Mouse (Mus musculus): ENCODE measurements around the gene Pbx4. TPM values are rescaled to one million over a fixed set of nuclear protein-coding genes. Genes with fewer than 3 reads are reported as not detected.

The Pbx4 gene
- under 1 TPM in 2 of 4 experiments, not detected in 2; 0.29 to 1.00 TPM for total RNA-seq (2022)

DNA sequence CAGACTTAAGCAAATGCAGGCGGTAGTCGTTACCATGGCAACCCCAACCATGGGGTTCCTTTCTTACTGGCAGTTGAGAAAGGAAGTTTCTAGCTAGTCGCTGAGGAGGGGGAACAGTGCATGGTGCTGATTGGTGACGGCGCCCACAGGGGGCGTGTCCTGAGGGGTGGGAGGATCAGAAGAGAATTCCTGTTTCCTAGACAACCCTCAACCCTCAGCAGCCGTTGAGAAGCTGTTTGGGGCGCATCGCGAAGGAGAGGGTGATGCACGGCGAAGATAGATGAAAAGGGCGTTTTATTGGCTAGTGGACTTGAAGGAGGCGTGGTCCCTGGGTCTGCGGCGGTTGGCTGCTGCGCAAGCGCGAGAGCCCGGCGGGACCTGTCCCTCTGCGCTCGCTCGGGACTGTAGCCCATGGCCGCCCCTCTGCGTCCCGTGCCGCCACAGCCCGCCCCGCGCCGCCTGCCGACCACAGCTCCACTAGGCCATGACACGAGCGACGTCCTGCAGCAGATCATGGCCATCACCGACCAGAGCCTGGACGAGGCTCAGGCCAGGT is at the start of gene Pbx4:
Gene Pbx4 (plus strand): TSS at position 194 of the 556 bp plus-strand sequence.
- DNase-seq (ENCODE audit: low spot score), result peak; percentile 74

DNA sequence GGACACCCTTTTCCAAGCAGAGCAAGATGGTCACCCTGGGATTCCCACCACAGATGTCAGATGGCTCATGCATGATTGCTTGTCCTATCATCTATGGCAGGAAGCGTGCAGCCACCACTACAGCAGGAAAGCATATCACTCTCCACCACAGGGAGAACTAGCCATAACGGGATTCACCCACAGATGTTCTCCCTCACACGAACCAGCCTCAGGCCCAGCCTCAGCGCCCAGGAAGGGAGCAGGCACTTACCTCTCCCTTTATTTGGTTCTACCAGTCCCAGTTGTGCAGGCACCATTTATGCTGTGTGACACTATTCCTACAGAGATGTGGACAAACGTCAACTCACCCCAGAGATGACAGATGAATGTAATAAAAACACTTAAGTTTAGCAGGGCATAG is 43.2 kb upstream of the Pbx4 start:
- no peak for DNase-seq (ENCODE audit: low spot score)

DNA sequence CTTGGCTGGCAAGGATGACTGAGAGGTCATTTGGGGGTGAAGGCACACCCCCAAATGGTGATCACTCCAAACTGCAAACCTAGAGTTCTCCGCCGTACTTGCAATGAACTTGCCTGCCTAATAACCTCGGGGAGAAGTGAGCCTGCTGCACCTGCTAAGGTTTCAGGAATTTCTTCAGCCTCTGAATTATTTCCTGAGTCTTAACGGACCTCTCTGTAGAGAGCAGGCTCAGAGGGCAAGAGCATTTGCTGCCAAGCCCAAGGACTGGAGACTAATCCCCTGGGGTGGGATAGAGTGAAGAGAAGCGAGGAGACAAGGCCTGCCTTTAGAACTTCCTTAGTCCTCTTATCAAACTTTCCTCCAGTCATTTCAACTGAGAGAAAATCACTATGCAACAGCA is 42.6 kb upstream of the Pbx4 start:
- no peak for DNase-seq (ENCODE audit: low spot score)

DNA sequence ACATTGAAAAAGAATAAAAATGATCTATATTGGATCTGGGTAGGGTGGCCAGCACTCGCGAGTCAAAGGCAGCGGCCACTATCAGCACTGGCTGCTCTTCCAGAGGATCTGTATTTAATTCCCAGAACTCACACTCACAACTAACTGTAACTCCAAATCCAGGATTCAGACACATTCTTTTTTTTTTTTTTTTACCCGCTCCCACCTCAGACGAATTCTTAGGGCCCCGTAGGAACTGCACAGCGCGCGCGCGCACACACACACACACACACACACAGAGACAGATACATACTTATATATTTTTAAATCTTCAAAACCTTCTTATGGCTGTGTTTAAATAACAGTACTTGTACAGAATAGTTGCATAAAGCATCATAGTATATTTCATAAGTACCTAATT is 41.9 kb upstream of the Pbx4 start:
- DNase-seq (ENCODE audit: low spot score), result no peak

- peak; percentile 87 for DNase-seq (ENCODE audit: low spot score)
Measured at GRCm38 (mm10) chr8:69790773-69791367, 41.4 kb upstream of the Pbx4 start, which contains the start of the genes Atp13a1 and Zfp866. Gene Atp13a1, plus strand, starts transcription at chr8:69791163. Gene Zfp866, minus strand, starts transcription at chr8:69791178.

DNA sequence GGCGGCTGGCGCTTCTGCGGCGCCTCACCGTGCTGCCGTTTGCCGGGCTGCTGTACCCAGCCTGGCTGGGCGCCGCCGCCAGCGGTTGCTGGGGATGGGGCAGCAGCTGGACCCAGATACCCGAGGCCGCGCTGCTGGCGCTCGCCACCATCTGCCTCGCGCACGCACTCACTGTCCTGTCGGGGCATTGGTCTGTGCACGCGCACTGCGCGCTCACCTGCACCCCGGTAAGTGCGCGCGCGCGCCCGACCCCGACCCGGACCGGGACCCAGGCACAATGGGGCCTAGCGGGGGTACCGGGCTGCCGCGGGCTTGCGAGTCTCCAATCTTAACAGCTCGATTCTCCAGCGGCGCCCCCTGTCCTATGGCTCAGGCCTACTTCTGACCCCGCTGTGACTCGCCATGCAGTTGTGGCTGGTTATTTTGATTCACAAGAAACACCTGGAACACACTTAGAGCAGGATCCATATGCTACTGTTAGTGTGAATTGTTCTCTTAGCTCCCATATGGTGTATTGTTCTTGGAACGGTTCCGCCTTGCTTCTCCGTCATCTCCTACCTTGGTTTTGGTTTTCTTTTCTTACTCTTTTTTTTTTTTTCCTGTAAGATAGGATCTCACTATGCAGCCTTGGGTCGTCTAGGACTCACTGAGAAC is 40.7 kb upstream of the Pbx4 start:
- DNase-seq (ENCODE audit: low spot score), result no peak

DNA sequence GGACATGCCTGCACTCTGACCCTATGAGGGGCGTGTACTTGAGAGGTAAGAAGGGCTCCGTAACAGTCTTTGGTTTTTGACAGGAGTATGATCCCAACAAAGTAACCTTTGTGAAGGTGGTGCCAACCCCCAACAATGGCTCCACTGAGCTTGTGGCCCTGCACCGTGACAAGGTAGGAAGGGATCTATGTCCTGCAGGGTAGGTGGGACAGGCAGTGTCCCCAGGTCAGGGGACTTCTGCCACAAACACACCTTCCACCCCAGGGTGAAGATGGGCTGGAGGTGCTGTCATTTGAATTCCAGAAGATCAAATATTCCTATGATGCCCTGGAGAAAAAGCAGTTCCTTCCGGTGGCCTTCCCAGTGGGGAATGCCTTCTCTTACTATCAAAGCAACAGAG is 38.6 kb upstream of the Pbx4 start:
- DNase-seq (ENCODE audit: low spot score), result no peak

GRCm38 (mm10) chr8:69794096-69794495 is 38.2 kb upstream of the Pbx4 start:
- DNase-seq (ENCODE audit: low spot score), result no peak

DNA sequence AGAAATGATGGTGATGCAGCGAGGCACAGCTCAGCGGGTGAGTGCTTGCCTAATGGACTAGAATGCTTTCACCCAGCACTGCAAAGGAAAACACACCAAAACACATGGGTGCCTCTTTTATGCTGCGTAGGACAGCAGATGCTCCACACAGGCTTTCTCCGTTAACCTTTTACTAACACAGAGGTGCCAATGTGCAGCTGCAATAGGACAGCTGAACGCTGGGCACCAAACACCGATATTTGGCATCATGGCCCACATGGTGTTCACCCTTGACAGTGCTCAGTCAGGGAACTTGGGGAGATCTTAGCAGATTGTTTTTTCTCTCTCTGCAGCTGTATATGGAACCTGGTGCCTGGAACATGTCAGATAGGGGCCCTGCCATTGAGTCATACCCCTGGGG is 37.4 kb upstream of the Pbx4 start:
- DNase-seq (ENCODE audit: low spot score), result no peak

GRCm38 (mm10) chr8:69796721-69797345 is 35.5 kb upstream of the Pbx4 start:
- DNase-seq (ENCODE audit: low spot score), result no peak

GRCm38 (mm10) chr8:69797661-69798060 is 34.6 kb upstream of the Pbx4 start:
- DNase-seq (ENCODE audit: low spot score), result no peak

DNA sequence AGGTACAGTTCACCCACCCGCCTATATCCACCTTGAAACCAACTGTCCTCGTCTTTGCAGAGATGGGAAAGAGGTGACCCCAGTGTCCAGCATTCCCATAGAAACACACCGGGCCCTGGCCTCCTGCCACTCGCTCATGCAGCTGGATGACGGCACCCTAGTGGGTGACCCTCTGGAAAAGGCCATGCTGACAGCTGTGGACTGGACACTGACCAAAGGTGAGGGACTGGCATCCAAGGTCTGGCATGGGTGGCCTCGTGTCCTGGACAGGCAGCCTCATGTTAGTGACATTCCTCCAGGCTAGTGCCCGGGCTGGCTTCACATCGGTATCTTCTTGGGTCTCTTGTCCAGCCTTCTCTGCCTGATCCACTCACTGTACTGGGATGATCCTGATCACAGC is 33.0 kb upstream of the Pbx4 start:
- DNase-seq (ENCODE audit: low spot score), result no peak

GRCm38 (mm10) chr8:69799946-69800345 is 32.3 kb upstream of the Pbx4 start:
- no peak for DNase-seq (ENCODE audit: low spot score)

DNA sequence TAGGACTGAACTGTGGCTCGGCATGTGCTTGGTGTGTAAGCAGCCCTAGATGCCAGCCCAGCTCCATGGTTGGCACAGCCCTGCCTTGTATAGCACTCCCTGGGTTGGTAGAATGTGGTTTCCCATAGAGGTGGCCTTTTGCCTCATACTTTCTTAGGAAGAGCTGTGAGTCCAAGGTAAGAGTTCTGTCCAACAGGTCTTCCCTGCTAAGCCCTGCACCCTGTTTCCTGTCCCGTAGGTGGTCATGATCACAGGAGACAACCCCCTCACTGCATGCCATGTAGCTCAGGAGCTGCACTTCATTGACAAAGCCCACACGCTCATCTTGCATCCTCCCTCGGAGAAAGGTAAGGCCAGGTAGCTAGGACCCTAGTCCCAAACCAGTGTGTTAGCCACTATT is 30.5 kb upstream of the Pbx4 start:
- DNase-seq (ENCODE audit: low spot score), result no peak

DNA sequence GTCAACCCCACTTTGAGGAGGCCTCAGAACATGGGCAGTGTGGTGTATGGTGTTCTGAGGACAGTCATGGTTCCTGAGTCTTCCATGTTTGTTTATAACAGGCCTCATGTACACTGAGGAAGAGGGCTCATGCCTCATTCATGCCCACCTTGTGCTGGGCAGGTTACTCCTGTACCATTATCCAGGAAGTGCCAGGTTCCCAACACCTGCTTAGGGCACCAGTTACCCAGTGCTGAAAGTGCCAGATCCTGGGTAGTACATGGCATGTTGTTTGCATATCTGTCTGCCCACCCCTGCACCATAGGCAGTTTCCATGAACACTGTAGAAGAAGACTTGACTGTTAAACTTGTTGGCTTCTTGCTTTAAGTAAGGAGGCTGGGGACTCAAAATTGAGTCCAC is 30.1 kb upstream of the Pbx4 start:
- no peak for DNase-seq (ENCODE audit: low spot score)

DNA sequence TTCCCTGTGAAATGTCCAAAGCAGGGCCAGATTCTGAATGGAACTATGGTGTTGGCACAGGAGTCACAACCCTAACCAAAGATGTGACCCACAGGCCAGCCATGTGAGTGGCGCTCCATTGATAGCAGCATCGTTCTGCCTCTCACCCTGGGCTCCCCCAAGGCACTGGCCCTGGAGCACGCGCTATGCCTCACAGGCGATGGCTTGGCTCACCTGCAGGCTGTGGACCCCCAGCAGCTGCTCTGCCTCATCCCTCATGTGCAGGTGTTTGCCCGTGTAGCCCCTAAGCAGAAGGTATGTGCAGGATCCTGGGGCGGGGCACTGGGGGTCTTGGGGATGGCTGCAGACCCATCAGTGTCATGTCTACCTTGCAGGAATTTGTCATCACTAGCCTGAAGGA is 28.9 kb upstream of the Pbx4 start:
- no peak for DNase-seq (ENCODE audit: low spot score)

GRCm38 (mm10) chr8:69804537-69804936 is 27.8 kb upstream of the Pbx4 start:
- DNase-seq (ENCODE audit: low spot score), result no peak

- no peak for DNase-seq (ENCODE audit: low spot score)
Measured at GRCm38 (mm10) chr8:69805086-69805485, 27.2 kb upstream of the Pbx4 start.

GRCm38 (mm10) chr8:69805491-69805890 is 26.8 kb upstream of the Pbx4 start:
- no peak for DNase-seq (ENCODE audit: low spot score)

DNA sequence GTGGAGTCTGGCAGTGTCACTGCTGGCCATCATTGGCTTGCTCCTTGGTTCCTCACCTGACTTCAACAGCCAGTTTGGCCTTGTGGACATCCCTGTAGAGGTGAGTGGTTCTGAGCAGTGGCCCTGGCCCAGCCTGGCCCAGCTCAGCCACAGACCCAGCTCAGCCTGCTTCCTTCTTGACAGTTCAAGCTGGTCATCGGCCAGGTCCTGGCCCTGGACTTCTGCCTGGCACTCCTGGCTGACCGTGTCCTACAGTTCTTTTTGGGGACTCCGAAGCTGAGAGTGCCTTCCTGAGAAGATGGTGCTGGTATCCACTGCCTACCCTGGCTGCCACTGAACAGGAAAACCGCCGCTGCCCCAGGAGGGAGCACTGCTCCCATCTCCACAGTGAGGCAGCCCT is 25.1 kb upstream of the Pbx4 start:
- no peak for DNase-seq (ENCODE audit: low spot score)

GRCm38 (mm10) chr8:69808094-69808863 is 24.0 kb upstream of the Pbx4 start, which contains the start of gene Gmip:
Gene Gmip, plus strand, starts transcription at chr8:69808679.
- DNase-seq (ENCODE audit: low spot score), result peak; percentile 81

DNA sequence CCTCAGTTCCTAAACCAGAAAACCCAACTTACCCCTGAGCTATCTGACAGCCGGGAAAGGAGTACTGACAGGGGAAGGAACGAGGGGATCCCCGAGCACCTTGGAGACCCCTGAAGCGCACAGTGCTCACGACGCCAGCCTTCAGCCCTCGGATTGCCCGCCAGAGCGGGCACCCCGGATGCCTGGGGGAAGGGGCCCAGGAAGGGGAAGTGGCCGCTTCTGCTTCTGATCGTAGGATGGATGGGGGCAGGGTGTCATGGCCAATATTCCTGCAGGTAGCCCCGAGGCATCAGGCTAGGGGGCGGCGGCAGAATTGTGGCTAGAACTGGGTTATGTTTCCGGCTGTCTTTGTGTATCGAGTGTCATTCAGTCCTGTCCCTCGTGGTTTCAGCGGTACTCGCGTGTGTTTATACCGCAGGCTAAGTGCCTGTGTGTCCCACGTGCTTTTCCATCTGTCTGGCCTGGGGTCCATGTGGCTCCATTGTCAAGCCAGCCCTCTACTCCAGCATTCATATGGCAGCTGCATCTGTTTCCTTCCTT is 23.4 kb upstream of the Pbx4 start:
- peak; percentile 16 for DNase-seq (ENCODE audit: low spot score)

Measured in heart, adult 8-10 months (tissue).